Mouse (Mus musculus): ENCODE measurements at regions not wholly inside any gene's neighbourhood (a gene's known extent, or its start where the extent isn't known, plus 50 kb on each side); places are given as distances from the start of the nearest gene placed in this dataset.

- no peak for DNase-seq (ENCODE audit: low read depth)
Measured at GRCm38 (mm10) chr1:76897431-76897830, 617.5 kb downstream of the Epha4 start.

- no peak for DNase-seq (ENCODE audit: low read depth)
Measured at GRCm38 (mm10) chr1:76911472-76911871, 603.4 kb downstream of the Epha4 start.

DNA sequence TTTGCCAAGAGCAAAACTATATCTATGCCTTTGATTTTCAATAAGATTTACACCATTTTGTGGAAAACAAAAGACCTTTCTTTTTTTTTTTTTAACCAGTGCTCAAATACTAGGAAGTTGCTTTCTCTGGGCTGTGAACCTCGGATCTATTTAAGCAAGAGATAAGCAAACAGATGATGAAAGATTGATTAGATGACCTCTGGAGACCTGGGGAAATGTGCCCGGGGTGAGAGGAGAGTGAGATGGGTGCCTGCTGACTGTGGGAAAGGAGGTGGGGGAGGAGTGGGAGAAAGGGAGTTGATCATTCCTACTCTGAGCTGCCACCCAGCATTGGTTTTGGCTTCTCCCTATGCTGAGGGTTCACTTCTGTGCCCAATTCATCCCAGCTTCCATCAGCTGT lies 595.3 kb downstream of the Epha4 start:
- DNase-seq (ENCODE audit: low read depth) = no peak

GRCm38 (mm10) chr1:76920634-76921033 lies 594.3 kb downstream of the Epha4 start:
- DNase-seq (ENCODE audit: low read depth) = no peak

GRCm38 (mm10) chr1:76927041-76927440 lies 587.8 kb downstream of the Epha4 start:
- no peak for DNase-seq (ENCODE audit: low read depth)

- DNase-seq (ENCODE audit: low read depth) = no peak
Measured at GRCm38 (mm10) chr1:76928035-76928434, 586.9 kb downstream of the Epha4 start.

GRCm38 (mm10) chr1:76933460-76933859 lies 581.4 kb downstream of the Epha4 start:
- DNase-seq (ENCODE audit: low read depth) = no peak

- peak; percentile 85 for DNase-seq (ENCODE audit: low read depth)
Measured at GRCm38 (mm10) chr1:76942730-76943129, 572.2 kb downstream of the Epha4 start.

GRCm38 (mm10) chr1:76944046-76944445 lies 570.8 kb downstream of the Epha4 start:
- no peak for DNase-seq (ENCODE audit: low read depth)

DNA sequence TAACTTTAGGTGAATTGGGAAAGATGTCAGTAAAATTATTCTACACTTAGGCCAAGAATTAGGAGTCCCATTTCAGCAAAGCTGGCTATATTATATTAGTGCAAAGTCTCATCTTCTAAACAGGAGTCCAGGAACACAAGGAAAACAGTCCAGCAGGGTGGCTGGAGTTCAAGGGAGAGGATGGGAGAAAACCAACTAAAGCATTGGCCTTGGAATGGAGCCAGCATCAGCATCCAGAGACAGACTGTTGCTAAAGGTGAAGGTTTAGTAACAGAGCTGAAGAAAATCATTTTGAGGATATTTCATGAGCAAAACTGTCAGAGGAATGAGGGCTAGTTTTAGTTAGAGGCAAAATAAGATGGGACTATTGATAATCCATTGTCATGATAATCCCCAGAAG lies 559.9 kb downstream of the Epha4 start:
- no peak for DNase-seq (ENCODE audit: low read depth)

DNA sequence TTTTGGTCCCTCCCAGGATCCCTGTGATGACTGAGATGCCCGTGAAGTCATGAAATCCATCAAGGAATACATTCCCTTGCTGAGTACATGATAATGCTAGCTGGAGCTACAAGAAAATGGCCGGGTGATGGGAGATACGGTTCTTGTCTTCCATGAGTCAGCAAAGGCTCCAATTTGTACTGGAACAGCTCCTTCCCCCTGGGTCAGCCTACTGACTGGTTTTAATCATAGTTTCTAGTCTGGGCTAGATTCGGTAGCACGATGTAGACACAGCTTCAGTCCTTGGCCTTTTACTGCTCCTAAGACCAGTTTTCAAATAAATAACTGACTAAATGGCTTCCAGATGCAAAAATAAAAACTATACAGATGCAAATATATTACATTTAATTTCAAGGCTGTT lies 557.5 kb downstream of the Epha4 start:
- no peak for DNase-seq (ENCODE audit: low read depth)

- DNase-seq (ENCODE audit: low read depth) = no peak
Measured at GRCm38 (mm10) chr1:76958706-76959105, 556.2 kb downstream of the Epha4 start.

DNA sequence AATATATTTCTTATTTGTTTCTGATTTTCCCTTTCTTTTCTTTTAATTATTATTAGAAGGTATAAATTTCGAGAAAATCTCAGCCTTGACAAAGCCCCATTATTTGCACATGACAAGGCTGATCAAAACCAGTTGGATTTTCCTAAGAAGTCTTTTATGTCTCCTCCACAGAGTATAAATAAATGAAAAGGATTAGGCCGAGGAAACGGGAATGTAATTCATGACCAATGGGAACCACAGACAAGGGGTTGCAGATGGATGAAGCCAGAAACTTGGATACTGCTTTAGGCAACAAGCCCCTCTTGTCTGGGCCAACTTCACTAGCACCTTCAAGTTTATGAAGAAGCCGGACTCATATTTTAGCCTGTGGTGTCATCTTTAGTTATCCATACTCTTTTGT lies 542.4 kb downstream of the Epha4 start:
- DNase-seq (ENCODE audit: low read depth) = no peak

DNA sequence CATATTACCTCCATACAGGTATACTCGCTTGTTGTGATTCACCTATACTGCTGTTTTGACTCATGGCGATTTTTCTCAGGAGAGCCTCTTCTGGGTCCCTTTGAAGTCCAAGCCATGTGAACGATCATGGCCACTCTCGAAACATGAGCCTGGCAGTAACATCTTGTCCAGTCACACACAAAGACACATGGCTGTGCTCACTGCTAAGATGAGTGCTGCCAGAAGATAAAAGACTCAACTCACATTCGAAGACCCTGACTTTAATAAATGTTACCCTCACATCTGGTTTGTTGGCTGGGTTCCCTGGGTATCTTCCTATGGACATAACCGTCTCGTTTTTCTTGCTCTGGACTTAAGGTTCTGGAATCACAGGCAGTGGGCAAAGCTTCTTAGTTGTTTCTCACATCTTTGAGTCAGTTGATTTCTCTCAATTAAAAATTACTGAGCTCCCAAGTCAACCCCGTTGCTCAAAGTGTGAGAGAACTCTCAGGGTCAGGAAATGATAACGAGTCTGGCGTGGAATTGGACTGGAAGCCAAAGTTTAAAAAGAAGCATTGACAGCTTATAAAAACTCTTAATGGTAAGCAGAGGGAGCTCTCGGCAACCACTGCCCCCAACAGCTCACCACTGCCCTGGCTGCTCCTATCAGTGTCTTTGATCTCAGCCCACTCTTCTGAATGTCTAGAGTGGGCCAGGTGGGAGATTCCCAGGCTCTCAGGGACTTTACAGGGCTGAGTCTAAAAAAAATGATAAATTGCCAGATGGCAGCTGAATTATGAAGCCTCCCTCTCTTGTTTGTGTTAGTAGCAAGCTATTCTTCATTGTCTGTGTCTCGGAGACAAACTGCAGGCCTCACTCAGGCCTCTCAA lies 539.6 kb downstream of the Epha4 start:
- no peak for DNase-seq (ENCODE audit: low read depth)

GRCm38 (mm10) chr1:76980498-76981152 lies 534.3 kb downstream of the Epha4 start:
- no peak for DNase-seq (ENCODE audit: low read depth)

- DNase-seq (ENCODE audit: low read depth) = no peak
Measured at GRCm38 (mm10) chr1:76993776-76994175, 521.1 kb downstream of the Epha4 start.

- no peak for DNase-seq (ENCODE audit: low read depth)
Measured at GRCm38 (mm10) chr1:77008001-77008400, 506.9 kb downstream of the Epha4 start.

DNA sequence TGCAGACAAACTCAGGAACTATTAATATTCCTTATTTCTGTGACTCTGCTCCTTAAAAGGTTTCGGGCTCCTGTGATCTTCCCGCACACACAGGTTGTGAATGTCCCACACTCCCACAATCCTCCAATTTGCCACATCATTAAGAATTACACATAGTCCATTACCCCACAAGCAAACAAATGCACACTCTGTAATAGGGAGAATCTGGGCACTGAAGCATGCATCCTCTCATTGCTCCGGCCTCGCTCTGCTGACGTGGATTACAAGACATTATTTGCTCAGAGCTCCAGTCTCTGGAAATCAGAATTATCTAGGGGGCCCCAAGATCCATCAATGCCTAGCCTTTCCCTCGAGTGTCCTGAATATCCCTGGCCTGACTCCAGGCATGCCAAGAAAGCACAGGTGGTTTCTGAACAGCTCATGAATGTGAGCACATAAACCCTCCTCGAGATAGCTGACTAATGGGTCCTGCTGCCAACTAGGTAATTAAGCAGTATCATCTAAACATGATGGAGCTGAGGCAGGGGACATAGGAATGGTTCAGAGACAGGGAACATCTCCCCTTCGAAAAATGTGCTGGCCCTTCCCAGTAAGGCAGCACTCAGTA lies 504.2 kb downstream of the Epha4 start:
- no peak for DNase-seq (ENCODE audit: low read depth)

- no peak for DNase-seq (ENCODE audit: low read depth)
Measured at GRCm38 (mm10) chr1:77027656-77028055, 487.2 kb downstream of the Epha4 start.

- DNase-seq (ENCODE audit: low read depth) = no peak
Measured at GRCm38 (mm10) chr1:77028216-77028615, 486.7 kb downstream of the Epha4 start.

DNA sequence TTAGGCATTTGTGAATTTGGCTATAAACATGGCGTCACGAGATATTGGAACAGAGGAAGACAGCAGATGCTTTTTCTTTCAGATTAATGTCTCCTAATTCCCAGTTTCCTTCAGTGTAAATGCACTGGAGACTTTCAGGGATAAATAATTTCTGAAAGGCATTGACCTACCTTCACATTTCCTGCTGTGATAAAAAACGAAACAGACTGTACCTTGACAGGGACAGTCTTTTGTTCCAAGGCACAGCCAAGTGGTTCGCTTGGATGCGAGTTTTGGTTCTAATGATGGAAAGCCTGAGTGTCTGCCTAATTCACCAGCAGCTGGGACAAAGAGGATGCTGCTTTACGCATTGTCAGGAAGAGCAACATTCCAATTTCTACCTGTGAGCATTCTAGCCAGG lies 485.8 kb downstream of the Epha4 start:
- no peak for DNase-seq (ENCODE audit: low read depth)

DNA sequence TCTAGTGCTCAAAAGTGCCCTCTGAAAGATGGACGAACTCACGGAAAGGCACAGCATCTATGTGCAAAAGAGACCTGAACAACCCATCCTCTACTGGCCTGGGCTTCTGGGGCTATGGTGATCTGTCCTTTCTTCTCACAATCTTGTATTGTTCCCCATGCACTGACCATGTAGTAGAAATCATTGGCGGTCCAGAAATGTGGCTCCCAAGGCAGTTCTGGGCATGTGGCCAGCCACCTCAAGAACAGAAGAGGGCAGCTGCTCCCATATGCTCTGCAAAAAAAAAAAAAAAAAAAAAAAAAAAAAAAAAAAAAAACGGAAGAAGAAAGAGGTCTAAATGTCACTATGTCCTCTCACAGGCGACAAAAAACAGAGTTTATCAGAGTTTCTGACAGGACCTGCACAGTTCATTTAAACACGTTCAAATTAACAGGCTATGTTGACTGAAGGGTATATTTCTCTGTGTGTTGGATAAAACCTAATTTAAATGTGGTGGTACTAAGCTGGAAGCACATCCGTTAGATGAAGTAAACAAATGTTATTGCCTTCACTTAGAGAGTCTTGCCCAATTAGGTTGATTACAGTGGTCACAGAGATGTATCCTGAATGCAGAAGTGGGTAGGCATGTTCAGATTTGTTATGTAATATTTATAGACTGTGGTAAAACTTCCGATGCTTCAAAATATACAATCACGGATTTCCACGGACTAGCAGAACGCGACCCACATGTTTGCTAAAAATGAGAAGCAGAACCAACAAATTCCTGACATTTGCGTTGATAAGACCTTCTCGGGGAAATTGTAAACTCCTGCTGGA lies 470.9 kb downstream of the Epha4 start:
- DNase-seq (ENCODE audit: low read depth) = no peak

Measured in gonadal fat pad, adult 2 months (tissue).